Mouse (Mus musculus): Measurements from ENCODE around the gene Ackr4.

DNA sequence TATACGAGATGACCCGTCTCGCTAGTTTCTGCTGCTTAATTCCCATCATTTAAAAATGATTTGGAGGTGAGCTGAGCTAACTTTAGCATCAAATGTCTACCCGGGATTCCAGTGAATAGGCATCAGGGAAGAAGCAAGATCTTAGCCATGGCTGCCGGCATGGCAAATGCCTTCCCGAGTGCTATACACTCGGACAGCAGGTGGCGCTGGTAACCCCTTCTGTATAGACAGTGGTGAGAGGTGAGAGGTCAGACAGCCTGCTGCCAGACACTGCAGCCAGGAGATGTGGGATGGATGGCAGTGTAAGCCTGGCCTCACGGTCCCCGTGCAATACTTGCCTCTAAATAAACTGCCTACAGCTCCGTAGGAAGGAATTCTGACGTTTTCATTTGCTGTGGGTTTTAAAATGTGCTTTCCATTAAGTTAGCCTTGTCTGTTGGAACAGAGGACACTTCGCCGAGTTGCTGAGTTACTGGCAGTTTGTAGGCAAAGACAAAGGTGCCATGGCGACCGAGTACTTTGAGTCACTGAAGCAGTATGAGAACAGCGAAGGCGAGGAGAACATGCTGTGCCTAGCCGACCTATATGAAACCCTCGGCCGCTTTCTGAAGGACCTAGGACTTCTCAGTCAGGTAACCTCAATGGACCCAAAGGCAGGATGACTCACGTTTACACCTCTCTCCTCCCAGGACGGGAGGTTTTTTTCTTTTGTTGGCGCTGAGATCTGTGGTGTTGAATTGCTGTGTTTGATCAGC lies 91.3 kb downstream of the Ackr4 start:
- no peak for TF ChIP-seq POLR2A (IDR thresholded peaks at IDR 0.05; ENCODE audit: borderline replicate concordance, extremely low read depth, insufficient read depth, insufficient read length, poor library complexity, severe bottlenecking)
- TF ChIP-seq CTCF (IDR thresholded peaks at IDR 0.05; ENCODE audit: borderline replicate concordance, extremely low read depth, insufficient read depth, insufficient read length) = peak; percentile 76

All from brain, embryonic 14.5 days (tissue).